Comparison of ENCODE assay signal across 14 mouse cellular contexts in genomic region chr4:62694703-62695439, GRCm38 (mm10).
A peak's percentile ranks its signal among the peaks of the same experiment; 100 is the strongest.
DNase-seq lines count a peak whose midpoint lies in the region; ATAC-seq and TF ChIP-seq lines count a peak whose summit lies in the region.
"Had no signal": no experiment of that assay in that cellular context is flagged by ENCODE, and none has a peak within 500 bp of the region (broad histone marks: within the 10 kb centered on the region; RNA-seq: fewer than 3 reads in every experiment).

No protein-coding gene starts in this region.

- no peak overlapping the region for H3K4me3 ChIP-seq in kidney, embryonic 16.5 days (ENCODE audit: low read length)
- H3K4me3 ChIP-seq in heart, embryonic 16.5 days (ENCODE audit: low read length) = no peak overlapping the region
- no peak overlapping the region for H3K4me3 ChIP-seq in hindbrain, postnatal 0 days (ENCODE audit: low read length)
- H3K4me3 ChIP-seq: liver, embryonic 13.5 days; midbrain, embryonic 15.5 days had no signal

- intact Hi-C loops in heart, postnatal 36 days (cut with DNase I) = loop anchor here (2.0 to 5.0 kb wide), 4 partner anchors 33 to 88 kb away; no protein-coding TSS in a partner anchor

- no peaks in the 10 kb centered on the region for H3K27me3 ChIP-seq in kidney, embryonic 16.5 days (ENCODE audit: insufficient read depth, low read length)
- H3K27me3 ChIP-seq in heart, embryonic 16.5 days (ENCODE audit: control insufficient read depth, insufficient read depth, low read length) = no peaks in the 10 kb centered on the region
- no peaks in the 10 kb centered on the region for H3K27me3 ChIP-seq in hindbrain, postnatal 0 days (ENCODE audit: insufficient read depth, low read length)
- H3K27me3 ChIP-seq: liver, embryonic 13.5 days; midbrain, embryonic 15.5 days had no signal

- peak; percentile 95 for DNase-seq in heart, adult 11 months
- DNase-seq in heart, postnatal 36 days = no peak
- DNase-seq in kidney, adult 11 months = no peak
- DNase-seq in hindbrain, postnatal 0 days (ENCODE audit: low spot score) = peak; percentile 37
- no peak for DNase-seq in B cell, adult 2 months
- no peak for DNase-seq in Muller cell, postnatal 12 days (ENCODE audit: inconsistent ontology term)
- DNase-seq: forebrain, postnatal 0 days; gastrocnemius, postnatal 36 days; kidney, adult 18-20 months; liver, embryonic 13.5 days had no signal

- no peak overlapping the region for H3K4me2 ChIP-seq in kidney, embryonic 16.5 days (replicated peaks; ENCODE audit: low read depth, low read length)
- H3K4me2 ChIP-seq in heart, embryonic 16.5 days (ENCODE audit: low read depth, low read length) = no peak overlapping the region
- H3K4me2 ChIP-seq in hindbrain, postnatal 0 days (ENCODE audit: low read depth, low read length) = no peak overlapping the region
- H3K4me2 ChIP-seq: liver, embryonic 13.5 days; midbrain, embryonic 15.5 days had no signal

- WGBS in kidney, embryonic 16.5 days = 82% methylated on average over 11 of the region's 11 CpGs
- WGBS in heart, embryonic 16.5 days = 82% methylated on average over 11 of the region's 11 CpGs
- WGBS in hindbrain, postnatal 0 days = 59% methylated on average over 11 of the region's 11 CpGs

- peaks cover 38% of the 10 kb centered on the region for H3K4me1 ChIP-seq in kidney, embryonic 16.5 days (ENCODE audit: insufficient read depth, low read length)
- peaks cover 47% of the 10 kb centered on the region for H3K4me1 ChIP-seq in heart, embryonic 16.5 days (ENCODE audit: control insufficient read depth, insufficient read depth, low read length)
- H3K4me1 ChIP-seq in hindbrain, postnatal 0 days (ENCODE audit: insufficient read depth, low read length) = peaks cover 24% of the 10 kb centered on the region

- H3K36me3 ChIP-seq in kidney, embryonic 16.5 days (ENCODE audit: insufficient read depth, low read length) = peaks cover 28% of the 10 kb centered on the region
- H3K36me3 ChIP-seq in heart, embryonic 16.5 days (ENCODE audit: control insufficient read depth, insufficient read depth) = no peaks in the 10 kb centered on the region
- H3K36me3 ChIP-seq in hindbrain, postnatal 0 days (ENCODE audit: insufficient read depth, low read length) = no peaks in the 10 kb centered on the region
- H3K36me3 ChIP-seq: liver, embryonic 13.5 days had no signal

- H3K27ac ChIP-seq in kidney, embryonic 16.5 days (ENCODE audit: low read length) = peak overlapping the region; percentile 41
- peak overlapping the region; percentile 49 for H3K27ac ChIP-seq in heart, embryonic 16.5 days (ENCODE audit: low read length)
- H3K27ac ChIP-seq in hindbrain, postnatal 0 days = no peak overlapping the region
- H3K27ac ChIP-seq: liver, embryonic 13.5 days; macrophage had no signal

- no peak for TF ChIP-seq CTCF in hindbrain, postnatal 0 days (IDR thresholded peaks at IDR 0.05; ENCODE audit: low read depth)

- ATAC-seq in kidney, embryonic 16.5 days (ENCODE audit: low FRiP score, low TSS enrichment) = no peak
- ATAC-seq in heart, embryonic 16.5 days (replicated peaks; ENCODE audit: extremely low read depth, insufficient read depth, low FRiP score) = no peak
- no peak for ATAC-seq in hindbrain, postnatal 0 days

- no peaks in the 10 kb centered on the region for H3K9me3 ChIP-seq in kidney, embryonic 16.5 days (ENCODE audit: low read length)
- no peaks in the 10 kb centered on the region for H3K9me3 ChIP-seq in heart, embryonic 16.5 days (replicated peaks; ENCODE audit: control insufficient read depth, low read length)
- H3K9me3 ChIP-seq in hindbrain, postnatal 0 days (ENCODE audit: low read length) = no peaks in the 10 kb centered on the region
- H3K9me3 ChIP-seq: liver, embryonic 13.5 days; midbrain, embryonic 15.5 days had no signal

- H3K9ac ChIP-seq in kidney, embryonic 16.5 days (replicated peaks; ENCODE audit: low read length) = no peak overlapping the region; the same call in 1 of the 2 replicates
- H3K9ac ChIP-seq in heart, embryonic 16.5 days (ENCODE audit: low read length) = 0 out of 2 replicates have a peak overlapping the region, but pooled peaks have one; percentile 9
- no peak overlapping the region for H3K9ac ChIP-seq in hindbrain, postnatal 0 days (replicated peaks; ENCODE audit: low read length)
- H3K9ac ChIP-seq: forebrain, postnatal 0 days; liver, embryonic 13.5 days; midbrain, embryonic 15.5 days had no signal

Comparison
In these comparisons a context has a peak if more than half of its experiments do, and no peak if none do; other contexts are left out.
1. DNase-seq: peak in heart, adult 11 months (single experiment) and hindbrain, postnatal 0 days (single experiment); none in heart, postnatal 36 days (0 of 2), kidney, adult 11 months (single experiment), B cell, adult 2 months (0 of 2) and Muller cell, postnatal 12 days (single experiment).